ENCODE assay signal across 7 mouse cellular contexts in the genomic region with DNA sequence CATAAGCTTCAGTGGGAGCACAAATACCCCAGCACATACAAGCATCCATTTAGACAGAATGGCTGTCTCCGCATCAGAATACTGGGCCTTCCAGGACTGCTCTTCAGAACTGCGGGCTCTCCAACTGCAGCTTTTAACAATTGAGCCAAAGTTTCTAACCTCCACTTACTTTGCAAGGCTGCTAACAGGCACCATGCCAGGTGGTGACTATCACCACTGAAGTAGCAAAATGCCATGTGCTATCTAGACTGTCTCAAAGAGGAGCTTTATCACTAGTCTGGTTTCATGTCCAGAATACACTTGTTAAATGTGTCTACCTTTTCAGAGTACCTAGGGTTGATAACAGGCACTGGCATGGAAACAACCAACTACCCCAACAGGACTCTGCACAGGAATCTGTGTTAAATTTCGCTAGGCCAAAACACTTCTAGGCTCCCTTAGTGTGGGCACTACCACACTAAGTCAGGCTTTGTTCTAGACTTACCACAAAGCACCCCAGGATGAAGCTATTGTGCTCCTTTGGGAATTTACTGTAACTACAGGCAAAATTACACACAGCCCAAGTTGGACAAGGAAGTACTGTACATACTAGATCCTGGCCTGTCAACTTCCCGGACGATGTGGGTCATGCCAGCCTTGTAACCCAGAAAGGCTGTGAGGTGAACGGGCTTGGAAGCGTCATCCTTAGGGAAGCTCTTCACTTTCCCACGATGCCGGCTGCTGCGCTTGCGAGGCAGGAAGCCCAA. TPM values are rescaled to one million over a fixed set of nuclear protein-coding genes. Genes with fewer than 3 reads are reported as not detected.
A peak's percentile ranks its signal among the peaks of the same experiment; 100 is the strongest.
DNase-seq lines count a peak whose midpoint lies in the region; ATAC-seq and TF ChIP-seq lines count a peak whose summit lies in the region.

No protein-coding gene starts in this region.

- no peak for TF ChIP-seq POLR2A in bone marrow macrophage, adult 2 months (IDR thresholded peaks at IDR 0.05; ENCODE audit: borderline replicate concordance, low read depth, low read length)

- peak overlapping the region; percentile 96 for H3K9ac ChIP-seq in neural tube, embryonic 13.5 days

- no peaks in the 10 kb centered on the region for H3K27me3 ChIP-seq in neural tube, embryonic 13.5 days

- no peak for DNase-seq in left cerebral cortex, adult 2 months (ENCODE audit: extremely low spot score in 1 of 2, low spot score in 2 of 2)
- no peak for DNase-seq in left cerebral cortex, adult 11 months (ENCODE audit: low spot score)
- peak; percentile 43 for DNase-seq in induced T-regulatory cell, adult 2 months (ENCODE audit: low read depth)
- no peak for DNase-seq in urinary bladder, adult 18-20 months (ENCODE audit: low spot score in 2 of 2)
- no peak for DNase-seq in spleen, postnatal 36 days (ENCODE audit: low spot score in 2 of 2)

- peak overlapping the region; percentile 89 for H3K4me3 ChIP-seq in left cerebral cortex, adult 2 months
- H3K4me3 ChIP-seq in bone marrow macrophage, adult 2 months (ENCODE audit: insufficient read depth, low read length), result peak overlapping the region; percentile 67
- H3K4me3 ChIP-seq in neural tube, embryonic 13.5 days, result peak overlapping the region; percentile 80

- WGBS in neural tube, embryonic 13.5 days, result 6% methylated on average over 11 of the region's 11 CpGs

- H3K9me3 ChIP-seq in neural tube, embryonic 13.5 days, result no peaks in the 10 kb centered on the region

- intact Hi-C loops in left cerebral cortex, adult 2 months (cut with DNase I), result loop anchor here (5.0 kb wide), 1 partner anchor 250 kb away; the partner anchor contains the start of genes Cbx6 and Npcd

- TF ChIP-seq CTCF in left cerebral cortex, adult 2 months (IDR thresholded peaks at IDR 0.05), result no peak
- TF ChIP-seq CTCF in bone marrow macrophage, adult 2 months (IDR thresholded peaks at IDR 0.05; ENCODE audit: low read depth, low read length), result no peak

- ATAC-seq in neural tube, embryonic 13.5 days (ENCODE audit: low read depth), result no peak

- peaks cover 51% of the 10 kb centered on the region for H3K36me3 ChIP-seq in neural tube, embryonic 13.5 days

- peak overlapping the region; percentile 90 for H3K4me2 ChIP-seq in neural tube, embryonic 13.5 days

- no peak overlapping the region for H3K27ac ChIP-seq in left cerebral cortex, adult 2 months
- peak overlapping the region; percentile 80 for H3K27ac ChIP-seq in bone marrow macrophage, adult 2 months (ENCODE audit: insufficient read depth, low read depth, low read length)
- H3K27ac ChIP-seq in neural tube, embryonic 13.5 days (replicated peaks), result peak overlapping the region; percentile 98

- peaks cover 6% of the 10 kb centered on the region for H3K4me1 ChIP-seq in bone marrow macrophage, adult 2 months (ENCODE audit: control insufficient read depth, insufficient read depth, low read length)
- peaks cover 34% of the 10 kb centered on the region for H3K4me1 ChIP-seq in neural tube, embryonic 13.5 days (replicated peaks)

RNA-seq across cellular contexts. Expression of gene Syngr1, which starts 9.2 kb away (rescaled TPM):
- total RNA-seq in left cerebral cortex, adult 2 months (2021), result 100 to 1,000 TPM; 429 to 434 TPM
- 95.0 and 111 TPM in 2 replicates for polyA plus RNA-seq in bone marrow macrophage, adult 2 months (2012; ENCODE audit: insufficient read depth, insufficient read length, missing spikeins)
- polyA plus RNA-seq in neural tube, embryonic 13.5 days (2015; fragmentation: Nextera tagmentation; extraction: Ambion mirVana), result 27.2 and 36.0 TPM in 2 replicates

RNA-seq across cellular contexts. Expression of gene Rpl3, which starts 9.7 kb away (rescaled TPM):
- 100 to 1,000 TPM; 439 to 468 TPM for total RNA-seq in left cerebral cortex, adult 2 months (2021)
- 928 and 957 TPM in 2 replicates for polyA plus RNA-seq in bone marrow macrophage, adult 2 months (2012; ENCODE audit: insufficient read depth, insufficient read length, missing spikeins)
- polyA plus RNA-seq in neural tube, embryonic 13.5 days (2015; fragmentation: Nextera tagmentation; extraction: Ambion mirVana), result 597 and 620 TPM in 2 replicates

RNA-seq across cellular contexts. Expression of gene Tab1, which starts 51.0 kb away (rescaled TPM):
- 10 to 100 TPM; 23.7 to 26.4 TPM for total RNA-seq in left cerebral cortex, adult 2 months (2021)
- 18.3 and 19.2 TPM in 2 replicates for polyA plus RNA-seq in bone marrow macrophage, adult 2 months (2012; ENCODE audit: insufficient read depth, insufficient read length, missing spikeins)
- polyA plus RNA-seq in neural tube, embryonic 13.5 days (2015; fragmentation: Nextera tagmentation; extraction: Ambion mirVana), result 35.9 and 38.9 TPM in 2 replicates
